Mouse (Mus musculus) neural tube, embryonic 13.5 days (tissue): ENCODE data around the gene Rad21l. TPM values are rescaled to one million over a fixed set of nuclear protein-coding genes. Genes with fewer than 3 reads are reported as not detected.
A peak's percentile ranks its signal among the peaks of the same experiment; 100 is the strongest.

ENCODE experiments used
- ATAC-seq: fragments of 200-750 bp; cut with Nextera tagmentation; 2 replicates; pipeline ENCODE4 v1.8.0; 2017; ENCODE audit warnings: low read depth, mild to moderate bottlenecking, moderate TSS enrichment, moderate library complexity
- H3K27ac ChIP-seq: fragments of 300-500 bp; sonication (generic); replicated peaks from 2 replicates; pipeline ENCODE4 v1.5.1; 2015; ENCODE audit warnings: moderate library complexity, mild to moderate bottlenecking, inconsistent platforms
- H3K27me3 ChIP-seq: fragments of 300-500 bp; sonication (generic); 2 replicates; pipeline ENCODE4 v1.6.1; 2015; ENCODE audit warnings: mild to moderate bottlenecking, inconsistent platforms
- H3K36me3 ChIP-seq: fragments of 300-500 bp; sonication (generic); 2 replicates; pipeline ENCODE4 v1.6.1; 2015; ENCODE audit warnings: mild to moderate bottlenecking, inconsistent platforms
- H3K4me1 ChIP-seq: fragments of 300-500 bp; sonication (generic); replicated peaks from 2 replicates; pipeline ENCODE4 v1.6.1; 2015; ENCODE audit warnings: inconsistent platforms
- H3K4me2 ChIP-seq: fragments of 300-500 bp; sonication (generic); 2 replicates; pipeline ENCODE4 v1.6.1; 2015; ENCODE audit warnings: inconsistent platforms, mild to moderate bottlenecking, moderate library complexity
- H3K4me3 ChIP-seq: fragments of 300-500 bp; sonication (generic); 2 replicates; pipeline ENCODE4 v1.5.1; 2015; ENCODE audit warnings: mild to moderate bottlenecking, inconsistent platforms
- H3K9ac ChIP-seq: fragments of 300-500 bp; sonication (generic); 2 replicates; pipeline ENCODE4 v1.6.1; 2015; ENCODE audit warnings: moderate library complexity, mild to moderate bottlenecking, inconsistent platforms
- H3K9me3 ChIP-seq: fragments of 300-500 bp; sonication (generic); 2 replicates; pipeline ENCODE4 v1.6.1; 2016; ENCODE audit warnings: inconsistent platforms
- WGBS: fragments of 180-500 bp; shearing (Covaris S2); methylation state at CpG from one replicate; pipeline ENCODE4 v1.1.7; 2015; 5-methylcytosine and 5-hydroxymethylcytosine counted together
- polyA plus RNA-seq: library from polyadenylated mRNA; unstranded; fragments of >200 nt; fragmentation: Nextera tagmentation; extraction: Ambion mirVana; gene quantifications from 2 replicates; pipeline ENCODE4 v1.2.1, GENCODE M21; 2015

Rad21l gene
- 0.11 TPM in 1 of 2 replicates, not detected in the other for polyA plus RNA-seq

GRCm38 (mm10) chr2:151668433-151668832 lies at the start of gene Rad21l:
Rad21l (minus strand) TSS chr2:151668533.
- no peaks in the 10 kb centered on the region for H3K9me3 ChIP-seq
- no peaks in the 10 kb centered on the region for H3K36me3 ChIP-seq
- no peak within 1 kb of the TSS for H3K4me2 ChIP-seq
- no peaks in the 10 kb centered on the region for H3K27me3 ChIP-seq
- no peak within 1 kb of the TSS for H3K4me3 ChIP-seq
- H3K9ac ChIP-seq, result no peak within 1 kb of the TSS
- H3K4me1 ChIP-seq, result peaks cover 4% of the 10 kb centered on the region
- 77% methylated on average over 3 of the region's 3 CpGs for WGBS
- no peak within 1 kb of the TSS for H3K27ac ChIP-seq
- ATAC-seq, result no peak

- Histone ChIP-seq H3K4me2 (no peak overlapping the region), H3K4me3 (no peak overlapping the region), H3K9ac (no peak overlapping the region), H3K4me1 (no peaks in the 10 kb centered on the region), H3K27ac (no peak overlapping the region), H3K9me3 (no peaks in the 10 kb centered on the region), H3K27me3 (no peaks in the 10 kb centered on the region), H3K36me3 (peaks cover 64% of the 10 kb centered on the region)
- no peak for ATAC-seq
- WGBS, result 95% methylated on average over 2 of the region's 2 CpGs
These were observed 48.2 kb upstream of the Rad21l start for GRCm38 (mm10) chr2:151716318-151717055.

- no peak for ATAC-seq
- no peaks in the 10 kb centered on the region for H3K9me3 ChIP-seq
- H3K36me3 ChIP-seq, result peaks cover 55% of the 10 kb centered on the region
- no peak overlapping the region for H3K27ac ChIP-seq
- H3K4me1 ChIP-seq, result no peaks in the 10 kb centered on the region
- H3K9ac ChIP-seq, result no peak overlapping the region
- no peak overlapping the region for H3K4me2 ChIP-seq
- no peaks in the 10 kb centered on the region for H3K27me3 ChIP-seq
- WGBS, result 94% methylated on average over 4 of the region's 4 CpGs
- no peak overlapping the region for H3K4me3 ChIP-seq
These were observed 47.2 kb upstream of the Rad21l start for GRCm38 (mm10) chr2:151715526-151715925.

GRCm38 (mm10) chr2:151712647-151713046 lies 44.3 kb upstream of the Rad21l start:
- peaks cover 48% of the 10 kb centered on the region for H3K36me3 ChIP-seq
- no peak overlapping the region for H3K4me3 ChIP-seq
- no peak overlapping the region for H3K4me2 ChIP-seq
- WGBS, result 35% methylated on average over 3 of the region's 3 CpGs
- ATAC-seq, result no peak
- H3K4me1 ChIP-seq, result no peaks in the 10 kb centered on the region
- no peak overlapping the region for H3K9ac ChIP-seq
- no peak overlapping the region for H3K27ac ChIP-seq
- H3K9me3 ChIP-seq, result no peaks in the 10 kb centered on the region
- no peaks in the 10 kb centered on the region for H3K27me3 ChIP-seq

GRCm38 (mm10) chr2:151702851-151703190 lies 34.5 kb upstream of the Rad21l start:
- Histone ChIP-seq H3K9ac (peak overlapping the region; percentile 96), H3K4me3 (peak overlapping the region; percentile 86), H3K36me3 (peaks cover 22% of the 10 kb centered on the region), H3K4me1 (peaks cover 30% of the 10 kb centered on the region), H3K27ac (peak overlapping the region; percentile 78), H3K9me3 (no peaks in the 10 kb centered on the region), H3K4me2 (peak overlapping the region; percentile 89), H3K27me3 (peaks cover 26% of the 10 kb centered on the region)
- WGBS, result under 1% methylated on average over 17 of the region's 17 CpGs
- peak; percentile 61 for ATAC-seq

GRCm38 (mm10) chr2:151702146-151702850 lies 34.0 kb upstream of the Rad21l start:
- peaks cover 30% of the 10 kb centered on the region for H3K4me1 ChIP-seq
- H3K27ac ChIP-seq, result peak overlapping the region; percentile 78
- peaks cover 17% of the 10 kb centered on the region for H3K36me3 ChIP-seq
- no peaks in the 10 kb centered on the region for H3K9me3 ChIP-seq
- under 1% methylated on average over 65 of the region's 97 CpGs for WGBS
- ATAC-seq, result peak; percentile 89
- peak overlapping the region; percentile 89 for H3K4me2 ChIP-seq
- peak overlapping the region; percentile 96 for H3K9ac ChIP-seq
- H3K4me3 ChIP-seq, result peak overlapping the region; percentile 86
- H3K27me3 ChIP-seq, result peaks cover 26% of the 10 kb centered on the region

- WGBS, result 3% methylated on average over 25 of the region's 25 CpGs
- H3K27ac ChIP-seq, result peak within 1 kb of the TSS; percentile 78
- peak within 1 kb of the TSS; percentile 96 for H3K9ac ChIP-seq
These were observed 33.2 kb upstream of the Rad21l start, which contains the start of gene Tmem74b for GRCm38 (mm10) chr2:151701231-151702145. Tmem74b (plus strand) TSS chr2:151702008.

GRCm38 (mm10) chr2:151682976-151683375 lies 14.6 kb upstream of the Rad21l start:
- Histone ChIP-seq H3K4me1 (no peaks in the 10 kb centered on the region), H3K9ac (no peak overlapping the region), H3K9me3 (no peaks in the 10 kb centered on the region), H3K4me3 (no peak overlapping the region), H3K27me3 (no peaks in the 10 kb centered on the region), H3K4me2 (no peak overlapping the region), H3K27ac (no peak overlapping the region), H3K36me3 (no peaks in the 10 kb centered on the region)
- WGBS, result 94% methylated on average over 4 of the region's 4 CpGs
- no peak for ATAC-seq

More at GRCm38 (mm10) chr2:151701231-151702145, 33.2 kb upstream of the Rad21l start, which contains the start of gene Tmem74b:
- Histone ChIP-seq H3K4me2 (peak within 1 kb of the TSS; percentile 89), H3K4me1 (peaks cover 30% of the 10 kb centered on the region), H3K27me3 (peaks cover 26% of the 10 kb centered on the region), H3K36me3 (peaks cover 9% of the 10 kb centered on the region), H3K4me3 (peak within 1 kb of the TSS; percentile 86), H3K9me3 (no peaks in the 10 kb centered on the region)
- no peak for ATAC-seq

- H3K4me3 ChIP-seq, result no peak overlapping the region
- no peak overlapping the region for H3K4me2 ChIP-seq
- H3K27me3 ChIP-seq, result no peaks in the 10 kb centered on the region
- WGBS, result 61% methylated on average over 3 of the region's 3 CpGs
- H3K4me1 ChIP-seq, result no peaks in the 10 kb centered on the region
- H3K36me3 ChIP-seq, result no peaks in the 10 kb centered on the region
- no peak overlapping the region for H3K27ac ChIP-seq
- no peaks in the 10 kb centered on the region for H3K9me3 ChIP-seq
- H3K9ac ChIP-seq, result no peak overlapping the region
- ATAC-seq, result peak; percentile 82
These were observed 14.0 kb upstream of the Rad21l start for GRCm38 (mm10) chr2:151682357-151682756.

GRCm38 (mm10) chr2:151676234-151676633 lies 7.9 kb upstream of the Rad21l start:
- peak; percentile 32; the same call in 1 of the 2 replicates for ATAC-seq
- H3K9me3 ChIP-seq, result no peaks in the 10 kb centered on the region
- H3K4me1 ChIP-seq, result no peaks in the 10 kb centered on the region
- WGBS, result 71% methylated on average over 2 of the region's 2 CpGs
- no peaks in the 10 kb centered on the region for H3K27me3 ChIP-seq
- no peak overlapping the region for H3K4me2 ChIP-seq
- H3K9ac ChIP-seq, result no peak overlapping the region
- H3K27ac ChIP-seq, result no peak overlapping the region
- H3K4me3 ChIP-seq, result no peak overlapping the region
- H3K36me3 ChIP-seq, result no peaks in the 10 kb centered on the region

GRCm38 (mm10) chr2:151670968-151671329 lies 2.6 kb upstream of the Rad21l start:
- ATAC-seq, result peak; percentile 63
- Histone ChIP-seq H3K36me3 (no peaks in the 10 kb centered on the region), H3K4me1 (peaks cover 4% of the 10 kb centered on the region), H3K9ac (no peak overlapping the region), H3K4me2 (no peak overlapping the region), H3K27me3 (no peaks in the 10 kb centered on the region), H3K4me3 (no peak overlapping the region), H3K9me3 (no peaks in the 10 kb centered on the region), H3K27ac (no peak overlapping the region)
- 61% methylated on average over 1 of the region's 1 CpGs for WGBS
